Mouse (Mus musculus) kidney, adult 11 months (tissue): ENCODE results near the gene Cacna1g.
"Not testable (repeated sequence)": the region's sequence is repeated elsewhere in the genome, so short reads cannot be mapped to it uniquely, and the experiment has no call there.

Experiments
- DNase-seq: peaks from one replicate; pipeline ENCODE4 v3.0.0; 2022

Gene Cacna1g

DNA sequence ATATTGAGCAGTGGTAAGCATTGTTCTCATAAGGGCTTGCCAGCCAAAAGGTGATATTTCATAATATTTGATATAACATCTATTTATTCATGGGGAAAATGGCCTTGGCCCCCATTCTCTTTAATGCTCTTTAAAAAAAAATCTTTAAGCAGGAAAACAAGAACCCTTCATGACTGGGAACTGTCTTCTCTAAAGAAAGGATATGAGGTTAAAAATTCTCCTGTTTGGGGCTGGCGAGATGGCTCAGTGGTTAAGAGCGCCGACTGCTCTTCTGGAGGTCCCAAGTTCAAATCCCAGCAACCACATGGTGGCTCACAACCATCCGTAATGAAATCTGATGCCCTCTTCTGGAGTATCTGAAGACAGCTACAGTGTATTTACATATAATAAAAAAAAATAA lies 72.0 kb downstream of the Cacna1g start:
- not testable (repeated sequence) for DNase-seq

DNA sequence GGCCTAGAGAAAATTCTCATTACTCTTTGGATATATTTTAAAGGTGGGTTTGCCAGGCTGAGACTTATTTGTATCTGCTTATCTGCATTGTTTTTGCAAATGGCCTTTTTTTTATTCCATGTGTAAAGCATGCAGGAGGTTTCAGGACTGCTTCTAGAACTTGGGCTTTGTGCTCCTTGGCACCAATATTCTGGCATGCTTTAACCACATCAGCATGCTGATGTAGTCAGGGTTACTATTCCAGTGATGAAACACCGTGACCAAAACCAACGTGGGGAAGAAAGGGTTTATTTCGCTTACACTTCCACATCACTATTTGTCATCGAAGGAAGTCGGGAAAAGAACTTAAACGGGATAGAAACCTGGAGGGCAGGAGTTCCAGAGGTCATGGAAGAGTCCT lies 73.0 kb downstream of the Cacna1g start:
- DNase-seq = no peak

DNA sequence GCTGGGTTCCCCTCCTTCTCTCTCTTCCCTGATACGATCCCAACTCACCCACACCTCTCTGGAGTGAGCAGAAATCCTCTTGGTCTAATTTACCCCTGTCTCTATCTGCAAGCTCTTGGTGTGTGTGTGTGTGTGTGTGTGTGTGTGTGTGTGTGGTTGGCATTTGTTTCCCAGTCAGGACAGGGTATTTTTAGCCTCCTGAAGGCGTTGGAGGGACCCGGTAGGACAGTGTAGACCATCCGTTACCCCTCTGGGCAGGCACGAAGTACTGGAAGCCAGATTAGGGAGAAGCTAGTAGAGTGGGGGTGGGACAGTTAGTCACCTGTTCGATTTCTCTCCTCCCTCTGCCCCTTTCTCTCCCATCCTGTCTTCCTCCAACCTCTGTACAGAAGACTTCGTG lies 79.9 kb downstream of the Cacna1g start:
- no peak for DNase-seq

DNA sequence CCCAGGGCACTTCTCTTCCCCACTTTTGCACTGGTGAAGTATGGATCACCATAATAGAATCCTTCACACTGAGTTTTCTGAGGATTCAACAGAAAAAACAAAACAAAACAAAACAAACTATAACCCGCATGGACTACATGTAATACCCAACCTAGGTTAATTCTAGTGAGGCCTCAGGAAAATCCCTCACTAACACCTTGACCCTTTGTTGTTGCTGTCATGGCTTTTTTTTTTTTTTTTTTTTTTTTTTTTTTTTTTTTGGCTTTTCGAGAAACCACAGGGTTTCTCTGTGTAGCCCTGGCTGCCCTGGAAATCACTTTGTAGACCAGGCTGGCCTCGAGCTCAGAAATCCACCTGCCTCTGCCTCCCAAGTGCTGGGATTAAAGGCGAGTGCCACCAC lies 80.5 kb downstream of the Cacna1g start:
- not testable (repeated sequence) for DNase-seq

DNA sequence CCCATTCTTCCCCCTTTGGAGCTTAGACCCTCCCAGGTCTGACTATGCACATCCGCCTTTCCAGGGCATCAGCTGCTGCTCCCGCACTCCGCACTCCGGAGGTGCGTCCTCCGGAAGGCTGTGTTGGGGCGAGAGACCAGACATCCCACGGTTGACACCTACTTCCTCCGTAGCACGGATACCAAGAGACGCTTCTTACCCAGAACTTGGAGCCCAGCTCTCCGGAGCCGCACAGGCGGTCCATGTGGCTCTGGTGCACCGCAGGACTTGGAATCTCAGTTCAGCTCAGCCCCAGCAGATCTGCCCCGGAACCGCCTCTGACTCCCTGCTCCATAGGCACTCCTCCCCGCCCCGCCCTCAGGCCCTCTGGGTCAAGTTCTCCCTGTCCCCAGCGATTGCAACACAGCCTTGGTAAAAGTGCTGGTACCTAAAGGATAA lies 81.3 kb downstream of the Cacna1g start, which contains the start of gene Abcc3:
Gene Abcc3, minus strand, starts transcription at position 326 of the 438 bp plus-strand sequence.
- peak; percentile 54 for DNase-seq

DNA sequence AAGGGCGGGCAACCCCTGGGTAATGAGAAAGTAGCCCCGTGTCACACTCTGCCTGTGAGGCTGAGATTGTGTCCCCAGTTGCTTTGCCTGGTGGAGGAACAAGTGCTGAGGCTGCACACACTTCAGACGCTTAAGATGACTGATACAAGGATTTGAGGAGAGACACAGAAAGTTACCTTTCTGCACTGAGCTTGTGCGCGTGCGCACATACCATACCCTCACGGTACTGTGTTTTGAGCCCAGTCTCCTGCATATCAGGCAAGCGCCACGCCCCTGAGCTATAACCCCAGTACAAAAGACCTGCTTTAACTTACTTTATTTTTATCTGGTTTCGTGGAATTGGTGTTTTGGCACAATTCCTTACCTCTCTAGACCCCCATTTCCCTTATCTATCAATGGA lies 82.3 kb downstream of the Cacna1g start:
- DNase-seq = no peak

DNA sequence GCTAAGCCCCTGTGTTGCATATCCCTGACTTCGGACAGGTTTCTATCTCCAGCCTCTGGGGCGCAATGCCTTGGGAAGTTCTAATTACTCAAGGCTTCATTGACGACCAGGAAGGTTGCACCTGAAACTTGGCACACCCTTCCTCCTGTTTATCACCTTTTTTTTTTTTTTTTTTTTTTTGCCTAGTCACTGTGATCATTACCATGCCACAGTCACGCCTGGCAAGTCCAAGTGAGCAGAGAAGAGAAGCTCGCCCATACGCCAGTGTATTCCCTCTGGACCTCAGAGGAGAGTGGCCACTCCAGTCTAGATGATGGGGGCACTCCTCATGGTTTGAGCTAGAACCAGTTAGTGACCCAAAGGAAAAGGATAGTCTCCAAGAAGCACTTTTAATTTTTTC lies 83.2 kb downstream of the Cacna1g start:
- DNase-seq = no peak

DNA sequence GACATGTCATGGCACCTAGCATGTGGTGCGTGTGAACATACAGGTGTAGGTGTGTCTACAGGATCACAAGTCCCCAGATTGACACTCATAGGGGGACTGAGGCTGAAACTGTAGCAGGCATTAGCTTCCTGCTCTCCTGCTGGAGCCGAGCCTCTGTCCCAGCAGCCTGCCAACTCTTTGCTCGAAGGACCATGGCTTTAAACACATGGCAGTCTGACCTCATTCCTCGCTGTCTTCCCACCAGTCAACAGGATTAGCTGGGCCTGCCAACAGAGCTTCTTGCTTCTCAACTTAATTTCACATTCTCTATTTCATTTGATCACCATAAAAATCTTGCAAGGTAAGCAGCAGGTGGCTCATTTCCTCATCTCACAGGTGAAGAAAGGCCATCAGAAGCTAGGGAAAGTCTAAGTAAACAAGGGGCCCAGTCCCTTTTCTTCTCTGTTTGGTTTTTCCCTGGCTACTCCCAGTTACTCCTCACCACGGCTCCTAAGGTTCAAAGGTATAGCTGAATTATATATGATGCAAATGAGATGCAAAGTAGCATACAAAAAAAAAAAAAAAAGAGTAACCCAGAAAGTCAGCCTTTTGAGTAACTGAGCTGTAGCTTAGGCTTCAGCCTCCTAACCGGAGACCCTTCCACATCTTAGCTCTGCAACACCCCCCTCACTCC lies 84.1 kb downstream of the Cacna1g start:
- no peak for DNase-seq

DNA sequence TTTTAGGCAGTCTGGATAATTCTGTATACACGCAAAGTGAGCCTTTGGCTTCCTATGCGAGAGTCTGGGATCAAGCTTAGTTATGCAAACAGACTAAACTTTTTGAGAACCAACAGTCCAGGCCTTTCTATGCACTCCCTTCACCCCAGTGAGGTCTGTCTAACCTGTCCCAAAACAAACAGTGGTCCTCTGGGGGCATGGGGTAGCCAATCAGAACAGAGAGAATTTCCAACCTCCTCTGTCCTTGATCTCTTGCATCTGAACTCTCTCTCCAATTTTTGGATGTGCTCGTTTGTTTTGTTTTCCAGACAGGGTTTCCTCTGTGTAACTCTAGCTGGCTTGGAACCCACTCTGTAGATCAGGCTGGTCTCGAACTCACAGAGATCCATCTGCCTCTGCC lies 85.0 kb downstream of the Cacna1g start:
- DNase-seq = no peak

DNA sequence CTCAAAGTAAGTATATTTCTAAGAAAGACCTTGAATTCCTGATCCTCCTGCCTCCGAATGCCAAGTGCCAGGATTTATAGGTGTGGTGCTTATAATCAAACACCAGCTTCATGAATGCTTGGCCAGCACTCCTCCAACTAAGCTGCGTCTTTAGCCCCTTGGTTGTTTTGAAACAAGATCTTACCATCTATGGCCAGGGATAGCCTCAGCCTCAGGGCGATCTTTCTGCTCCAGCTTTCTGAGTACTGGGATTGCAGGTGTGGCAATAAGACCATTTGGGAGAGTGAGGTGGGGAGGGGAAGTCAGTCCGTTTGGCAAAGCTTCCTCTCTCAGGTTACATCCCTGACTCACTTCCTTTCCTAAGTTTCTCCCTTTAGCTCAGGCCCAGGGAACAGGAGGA lies 86.2 kb downstream of the Cacna1g start:
- DNase-seq = no peak

GRCm38 (mm10) chr11:94385977-94386771 lies 87.8 kb downstream of the Cacna1g start:
- DNase-seq = peak; percentile 62

- no peak for DNase-seq
Observed at GRCm38 (mm10) chr11:94379736-94380135, 94.3 kb downstream of the Cacna1g start.

- DNase-seq = peak; percentile 27
Observed at GRCm38 (mm10) chr11:94379061-94379460, 94.9 kb downstream of the Cacna1g start.

GRCm38 (mm10) chr11:94374276-94374948 lies 99.6 kb downstream of the Cacna1g start:
- no peak for DNase-seq

DNA sequence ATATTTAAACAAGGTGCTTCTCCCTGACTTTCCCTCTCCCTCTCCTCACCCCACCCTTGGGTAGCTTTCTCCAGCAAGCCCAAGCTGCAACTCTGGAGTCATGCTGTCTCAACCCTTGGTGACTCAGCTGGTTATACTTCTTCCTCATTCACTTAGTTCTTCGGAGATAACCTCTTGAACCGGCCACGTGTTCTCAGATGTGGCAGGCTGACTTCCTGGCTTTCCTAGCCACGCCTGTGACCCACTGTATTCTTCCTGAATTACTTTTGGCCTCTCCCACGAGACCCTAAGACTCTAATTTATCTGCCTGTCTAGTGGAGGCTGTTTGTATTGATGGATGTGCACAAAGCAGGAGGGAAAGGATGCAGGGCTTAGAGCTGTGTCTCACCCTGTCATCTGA lies 103.2 kb downstream of the Cacna1g start:
- DNase-seq = no peak

GRCm38 (mm10) chr11:94369981-94370380 lies 104.0 kb downstream of the Cacna1g start:
- DNase-seq = no peak

- no peak for DNase-seq
Observed at GRCm38 (mm10) chr11:94365340-94365739, 108.7 kb downstream of the Cacna1g start.

DNA sequence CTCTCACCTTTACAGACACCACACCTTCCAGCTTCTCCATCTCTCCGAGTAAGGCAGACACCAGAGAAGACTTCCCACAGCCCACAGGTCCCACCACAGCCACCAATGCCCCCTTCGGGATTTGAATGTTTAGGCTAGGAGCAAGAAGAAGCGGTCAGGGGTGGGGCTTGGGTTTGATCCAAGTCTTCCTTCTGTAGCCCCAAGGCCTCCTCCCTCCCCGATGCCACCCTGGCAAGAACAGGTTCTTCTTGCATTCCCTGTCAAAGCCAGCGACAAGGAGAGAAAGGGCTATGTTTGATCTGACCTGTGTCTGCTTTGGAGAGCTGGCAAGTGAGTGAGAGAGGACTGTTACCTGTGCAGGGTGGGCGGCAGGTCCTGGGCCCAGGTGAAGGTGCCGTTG lies 110.3 kb downstream of the Cacna1g start:
- DNase-seq = no peak

DNA sequence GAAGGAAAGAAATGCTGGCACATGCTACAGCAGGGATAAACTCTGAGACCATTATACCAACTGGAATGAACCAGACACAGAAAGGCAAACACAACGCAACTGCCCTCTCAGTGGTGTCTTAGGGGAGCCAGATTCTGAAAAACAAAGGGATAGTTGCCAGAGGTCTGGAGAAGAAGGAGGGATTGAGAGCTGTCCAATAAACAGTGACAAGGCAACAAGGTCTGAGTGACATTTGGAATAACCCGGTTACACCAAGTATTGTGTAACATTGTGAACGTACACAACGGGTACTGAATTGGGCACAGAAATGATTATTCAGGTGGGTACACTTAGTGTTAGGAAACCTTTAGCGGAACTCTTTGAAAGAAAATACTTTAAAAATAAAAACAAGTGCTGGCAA lies 111.9 kb downstream of the Cacna1g start:
- no peak for DNase-seq

DNA sequence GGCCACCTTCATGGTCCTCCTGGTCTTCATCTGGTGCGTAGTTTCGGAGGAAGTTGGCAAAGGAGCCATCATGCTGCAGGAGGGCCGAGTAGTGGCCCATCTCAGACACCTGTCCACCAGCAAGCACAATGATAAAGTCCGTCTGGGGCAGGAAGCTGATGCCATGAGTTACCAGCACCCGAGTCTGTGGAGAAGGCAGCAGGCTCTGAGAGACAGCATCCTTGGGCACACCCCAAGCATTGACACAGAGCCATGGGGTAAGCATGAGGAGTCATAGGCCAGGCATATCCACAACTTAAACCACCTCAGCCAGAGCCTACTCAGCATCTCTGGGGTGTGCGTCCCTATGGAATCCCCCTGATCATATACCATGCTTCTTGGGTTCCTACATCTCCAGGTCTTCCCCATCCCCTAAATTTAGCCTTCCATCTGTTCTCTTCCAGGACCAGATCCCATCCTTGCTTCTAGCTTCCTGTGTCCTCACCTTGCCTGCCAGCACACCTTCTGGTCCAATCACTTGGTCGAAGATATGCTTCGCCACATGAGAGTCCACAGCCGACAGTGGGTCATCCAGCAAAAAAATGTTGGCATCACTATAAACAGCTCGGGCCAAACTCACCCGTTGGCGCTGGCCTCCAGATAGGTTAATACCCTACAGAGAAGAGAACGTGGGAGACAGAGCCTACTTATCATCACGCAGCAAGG lies 112.7 kb downstream of the Cacna1g start:
- no peak for DNase-seq

DNA sequence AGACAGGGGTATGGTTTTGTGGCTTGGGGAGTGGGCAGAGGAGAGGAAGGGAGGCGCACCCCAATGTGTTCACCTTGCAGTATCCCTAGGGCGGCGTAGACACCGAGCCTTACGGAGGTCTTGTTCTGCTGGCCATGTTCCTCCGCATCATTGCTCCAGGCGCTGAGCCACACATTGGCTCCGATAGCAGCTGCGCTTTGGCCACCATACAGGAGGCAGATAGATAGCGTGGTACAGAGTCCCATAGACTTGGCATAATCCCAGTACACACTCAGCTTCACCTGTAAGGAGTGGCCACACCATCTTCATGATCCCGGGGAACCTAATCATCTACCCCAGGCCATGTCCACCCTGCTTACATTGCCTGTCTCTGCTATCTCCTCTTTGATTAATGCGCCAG lies 114.8 kb downstream of the Cacna1g start:
- no peak for DNase-seq
